Mouse (Mus musculus): ENCODE results near the gene Tbxas1.

GRCm38 (mm10) chr6:39003126-39003525, 127.9 kb downstream of the Tbxas1 start:
- TF ChIP-seq CTCF (IDR thresholded peaks at IDR 0.05; ENCODE audit: low read depth, low read length) (no peak), POLR2A (IDR thresholded peaks at IDR 0.05; ENCODE audit: extremely low read depth, insufficient read depth, low read length) (no peak)
